Mouse (Mus musculus) Patski (cell line): ENCODE data around the gene Ect2l. TPM values are rescaled to one million over a fixed set of nuclear protein-coding genes. Genes with fewer than 3 reads are reported as not detected.

Source experiments
- ATAC-seq: fragments of 100-300 bp; one replicate; pipeline ENCODE4 v1.8.0; 2021
- CTCF ChIA-PET: fragments of 350-600 bp; sonication (Branson Sonifier 250); formaldehyde crosslinking; loops from one replicate; lab custom pipeline; 2022; ENCODE audit warnings: inconsistent platforms; lab: Charles Lee
- POLR2A ChIA-PET: fragments of 350-600 bp; sonication (Branson Sonifier 250); formaldehyde crosslinking; loops from one replicate; lab custom pipeline; 2022; ENCODE audit warnings: antibody characterized with exemption, inconsistent platforms; lab: Charles Lee
- DNase-seq: peaks from one replicate; pipeline ENCODE4 v3.0.0-alpha.2; 2011; ENCODE audit warnings: low read depth, low spot score
- H3K27me3 ChIP-seq: fragments of 371-371 bp; one replicate; pipeline ENCODE4 v1.5.1; 2021
- CTCF ChIP-seq: fragments of 100-300 bp; IDR thresholded peaks from one replicate; pipeline ENCODE4 v1.5.1; 2021
- in situ Hi-C: fragments of 300-500 bp; cut with MboI; formaldehyde crosslinking; loops from 3 replicates; pipeline ENCODE4 v1.11.1; 2018; ENCODE audit warnings: low pct_unique_long_range_greater_than_20kb, mixed read lengths
- polyA plus RNA-seq: library from polyadenylated mRNA; unstranded; gene quantifications from one replicate; pipeline ENCODE4 v1.2.3, GENCODE M21; 2021

The Ect2l gene
- polyA plus RNA-seq, 1 experiment from 2014 or later = not detected

DNA sequence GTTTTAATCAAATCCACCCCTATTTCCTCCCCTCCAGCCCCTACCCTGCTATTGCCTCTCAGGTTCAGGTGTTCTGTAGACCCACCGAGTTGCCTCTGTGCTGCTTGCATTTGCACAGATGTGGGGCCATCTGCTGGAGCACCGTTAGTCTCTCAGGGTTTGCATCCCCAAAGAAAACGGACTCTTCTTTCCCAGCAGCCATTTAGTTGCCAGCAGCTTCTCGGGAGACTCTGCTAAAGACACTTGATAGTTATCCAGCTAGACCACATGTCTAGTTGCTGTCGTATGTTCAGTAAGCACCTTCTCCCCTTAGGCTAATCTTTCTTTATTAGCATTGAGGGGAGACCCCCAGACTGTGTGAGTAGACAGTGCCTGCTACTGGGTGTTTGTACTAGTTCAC is 108.5 kb downstream of the Ect2l start:
- in situ Hi-C loops = no loop called here
- ChIA-PET CTCF (no interaction called here), POLR2A (no interaction called here)
- DNase-seq (no peak), ATAC-seq (no peak)
- H3K27me3 ChIP-seq = no peaks in the 10 kb centered on the region
- no peak for TF ChIP-seq CTCF

DNA sequence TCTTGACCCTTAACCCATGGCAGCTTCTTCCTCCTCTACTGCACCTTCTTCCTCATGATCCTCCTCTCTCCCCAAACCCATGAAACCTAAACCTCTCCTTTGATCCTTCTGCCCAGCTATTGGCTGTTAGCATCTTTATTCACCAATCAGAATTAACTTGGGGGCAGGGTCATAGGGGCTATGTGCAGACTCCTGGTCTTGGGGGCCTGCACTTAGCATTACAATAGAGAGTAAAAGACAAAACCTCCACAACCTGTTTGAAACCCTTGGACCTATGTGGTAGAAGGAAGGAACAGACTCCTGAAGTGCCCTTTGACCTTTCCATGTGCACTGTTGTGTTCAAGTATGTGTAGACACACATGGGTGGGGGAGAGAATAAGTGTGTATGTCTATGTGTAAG is 120.0 kb downstream of the Ect2l start:
- ChIA-PET POLR2A (no interaction called here), CTCF (no interaction called here)
- no peak for DNase-seq
- in situ Hi-C loops = no loop called here
- no peak for TF ChIP-seq CTCF
- H3K27me3 ChIP-seq = no peaks in the 10 kb centered on the region
- no peak for ATAC-seq

DNA sequence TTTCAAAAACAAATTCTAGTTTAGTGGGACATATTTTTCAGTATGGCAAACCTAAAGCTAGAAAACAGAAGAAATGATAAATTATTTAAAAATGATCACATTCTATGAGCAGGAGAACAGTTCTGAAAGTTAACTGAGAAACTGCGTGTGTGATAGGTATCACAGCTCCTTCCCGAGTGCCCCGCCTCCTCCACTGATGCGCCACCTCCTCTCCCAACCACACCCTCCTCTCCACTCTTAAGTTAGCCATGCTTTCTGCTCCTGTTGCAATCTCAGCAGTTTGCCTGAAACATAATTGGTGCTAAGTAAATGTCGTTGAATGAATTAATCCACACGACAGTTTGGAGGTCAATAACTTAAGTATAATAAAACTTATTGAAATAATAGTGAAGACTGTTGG is 127.9 kb downstream of the Ect2l start:
- in situ Hi-C loops = no loop called here
- POLR2A ChIA-PET = interaction anchor here (0.6 kb wide), 1 partner anchor 115 kb away, joined by 3 read pairs; no protein-coding TSS in a partner anchor
- DNase-seq = no peak

DNA sequence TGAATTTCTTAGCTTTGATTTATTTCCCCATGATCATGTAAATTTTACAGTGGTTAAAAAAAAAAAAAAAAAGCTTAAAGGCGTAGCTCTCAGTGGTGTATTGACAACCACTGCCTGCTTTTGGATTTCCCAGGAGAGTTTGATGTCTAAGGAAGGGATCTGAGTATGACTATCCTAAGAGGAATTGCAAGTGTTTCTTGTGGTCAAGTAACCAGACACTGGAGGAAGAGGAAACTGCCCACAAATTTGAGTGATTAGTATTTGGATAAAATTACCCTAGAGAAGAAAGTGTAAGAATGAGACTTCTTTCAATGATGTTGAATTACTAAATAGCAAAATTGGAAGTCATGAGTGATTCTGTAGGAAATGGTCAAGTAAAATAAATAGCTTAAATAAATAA is 129.2 kb downstream of the Ect2l start:
- no peak for DNase-seq
- peak; percentile 31 for ATAC-seq
- POLR2A ChIA-PET = interaction anchor here (0.6 kb wide), 2 partner anchors 14 to 1956 kb away, joined by 4 to 6 read pairs; no protein-coding TSS in a partner anchor
- no peak for TF ChIP-seq CTCF
- H3K27me3 ChIP-seq = no peaks in the 10 kb centered on the region
- CTCF ChIA-PET = interaction anchor here (1.1 to 1.9 kb wide), 3 partner anchors 10 to 24 kb away, joined by 3 to 8 read pairs (median 3); no protein-coding TSS in a partner anchor
- in situ Hi-C loops = no loop called here

More for the DNA sequence above, 127.9 kb downstream of the Ect2l start:
- CTCF ChIA-PET = interaction anchor here (1.3 to 1.9 kb wide), 3 partner anchors 14 to 37 kb away, joined by 3 to 8 read pairs (median 4); no protein-coding TSS in a partner anchor
- TF ChIP-seq CTCF = no peak
- ATAC-seq = no peak
- H3K27me3 ChIP-seq = no peaks in the 10 kb centered on the region

Other genes starting within 250 kb of the Ect2l start
- 122 TPM for gene Abracl, start 187.6 kb downstream of the Ect2l start, polyA plus RNA-seq
- gene Reps1, start 155.0 kb downstream of the Ect2l start, polyA plus RNA-seq = 32.9 TPM
- gene Ccdc28a, start 24.1 kb upstream of the Ect2l start, polyA plus RNA-seq = 25.0 TPM
- 16.0 TPM for gene Nhsl1, start 108.1 kb upstream of the Ect2l start, polyA plus RNA-seq